Mouse (Mus musculus) kidney, adult 2 months (tissue): ENCODE results near the gene Depdc7.
A peak's percentile ranks its signal among the peaks of the same experiment; 100 is the strongest.

Experiments
- CTCF ChIP-seq: fragments of 200-500 bp; conservative IDR thresholded peaks from 2 replicates; pipeline ENCODE4 v1.5.1; 2011; ENCODE audit warnings: low read depth, mild to moderate bottlenecking, control low read depth, low read length, moderate library complexity, mixed read lengths; ENCODE audit not compliant: insufficient read depth, insufficient read length
- POLR2A ChIP-seq: fragments of 200-500 bp; IDR thresholded peaks from one replicate; pipeline ENCODE4 v1.6.1; 2011; ENCODE audit warnings: low read depth, low read length, control low read depth

GRCm38 (mm10) chr2:104742741-104743064 lies at the start of gene Depdc7:
- TF ChIP-seq CTCF (no peak), POLR2A (peak; percentile 19)
